Mouse (Mus musculus): ENCODE data around the gene Spaca9.

The Spaca9 gene

DNA sequence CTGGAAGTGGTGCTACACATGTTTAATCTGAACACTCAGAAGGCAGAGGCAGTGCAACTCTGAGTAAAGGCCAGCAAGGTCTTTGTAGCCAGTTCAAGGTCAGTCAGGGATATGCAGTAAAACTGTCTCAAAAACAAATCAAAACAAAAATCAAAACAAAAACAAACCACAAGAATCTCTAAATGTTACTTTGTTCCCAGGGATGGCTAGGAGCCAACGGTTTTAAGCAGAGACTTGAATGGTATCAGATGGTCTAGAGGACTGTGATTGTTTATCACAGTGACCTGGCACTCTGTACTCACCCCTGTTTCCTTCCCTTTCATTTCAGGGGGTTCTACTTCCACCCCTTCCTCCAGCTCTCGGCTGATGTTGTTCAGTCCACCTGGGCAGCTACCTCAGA is 28.1 kb downstream of the Spaca9 start:
- in situ Hi-C loops (cut with MboI, MseI) = no loop called here

DNA sequence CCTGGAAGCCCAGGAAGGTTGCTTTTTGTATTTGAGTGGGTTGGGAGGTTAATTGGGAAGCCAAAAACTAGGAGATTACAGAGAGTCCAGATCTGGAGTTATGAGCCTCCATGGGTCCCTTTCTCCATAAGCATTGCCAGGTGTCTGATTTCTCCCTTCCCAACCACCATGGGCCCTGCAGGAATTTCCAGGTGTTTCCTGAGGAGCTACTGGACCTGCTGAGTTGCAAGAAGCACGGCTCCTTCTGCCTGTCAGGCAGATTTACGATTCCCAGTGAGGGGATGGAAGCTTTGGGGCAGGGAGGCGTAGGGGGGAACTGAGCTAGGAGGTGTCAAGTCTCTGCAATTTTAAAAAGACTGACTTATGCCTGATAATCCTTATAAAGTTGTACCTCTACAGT is 33.7 kb downstream of the Spaca9 start:
- in situ Hi-C loops (cut with MboI, MseI) = no loop called here

DNA sequence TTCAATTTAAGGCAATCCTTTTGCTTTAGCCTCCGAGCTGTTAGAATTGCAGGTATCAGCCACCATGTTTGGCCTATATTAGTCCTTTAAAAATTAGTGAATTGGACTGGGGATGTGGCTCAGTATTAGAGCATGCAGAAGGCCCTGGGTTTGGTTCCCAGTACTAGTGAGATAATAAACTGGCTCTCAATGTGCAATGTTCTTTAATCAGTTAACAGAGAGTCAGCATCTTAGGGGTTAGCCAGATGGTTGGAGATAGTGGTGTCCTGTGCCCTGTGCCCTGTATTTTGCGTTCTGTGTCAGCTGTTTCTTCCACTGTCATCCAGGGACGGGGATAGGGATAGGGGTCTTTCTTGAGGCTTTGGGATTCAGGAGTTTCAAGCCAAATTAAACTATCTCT is 36.6 kb downstream of the Spaca9 start:
- in situ Hi-C loops (cut with MboI, MseI) = no loop called here

DNA sequence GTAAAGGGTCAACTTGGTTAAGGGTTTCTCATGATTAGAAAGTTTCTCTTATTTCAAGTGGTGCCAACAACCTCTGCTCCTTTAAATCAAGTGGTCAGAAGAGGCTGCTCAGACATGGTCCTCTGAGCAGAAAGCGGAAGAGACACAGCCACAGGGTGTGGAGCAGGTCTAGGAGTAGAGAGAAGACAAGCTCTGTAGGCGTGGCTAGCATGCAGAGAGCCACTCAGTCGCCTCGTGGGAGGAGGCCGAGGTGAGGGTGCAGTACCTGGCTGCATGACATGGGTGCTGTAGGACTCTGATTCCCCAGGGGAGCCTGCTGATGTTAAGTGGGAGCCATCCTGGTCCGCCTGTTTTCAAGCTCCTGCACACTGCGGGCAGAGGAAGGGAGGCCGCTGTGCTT is 43.3 kb downstream of the Spaca9 start:
- in situ Hi-C loops (cut with MboI, MseI) = no loop called here

DNA sequence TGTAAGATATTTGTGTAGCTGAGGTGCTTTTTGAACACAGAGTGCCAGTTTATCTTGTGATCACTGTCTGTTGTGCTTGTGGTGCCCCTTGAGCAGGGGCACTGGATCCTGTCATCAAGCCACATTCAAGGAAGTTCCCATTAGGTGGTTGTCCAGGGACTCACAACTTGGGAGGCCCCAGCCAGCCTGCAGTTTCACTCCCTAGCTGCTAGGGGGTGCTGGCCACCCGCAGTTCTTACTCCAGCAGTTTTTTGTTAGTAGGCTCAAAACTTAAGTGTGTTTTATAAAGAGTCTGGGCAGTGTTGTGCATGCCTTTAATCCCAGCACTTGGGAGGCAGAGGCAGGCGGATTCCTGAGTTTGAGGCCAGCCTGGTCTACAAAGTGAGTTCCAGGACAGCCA is 45.2 kb downstream of the Spaca9 start:
- in situ Hi-C loops (cut with MboI, MseI) = no loop called here

DNA sequence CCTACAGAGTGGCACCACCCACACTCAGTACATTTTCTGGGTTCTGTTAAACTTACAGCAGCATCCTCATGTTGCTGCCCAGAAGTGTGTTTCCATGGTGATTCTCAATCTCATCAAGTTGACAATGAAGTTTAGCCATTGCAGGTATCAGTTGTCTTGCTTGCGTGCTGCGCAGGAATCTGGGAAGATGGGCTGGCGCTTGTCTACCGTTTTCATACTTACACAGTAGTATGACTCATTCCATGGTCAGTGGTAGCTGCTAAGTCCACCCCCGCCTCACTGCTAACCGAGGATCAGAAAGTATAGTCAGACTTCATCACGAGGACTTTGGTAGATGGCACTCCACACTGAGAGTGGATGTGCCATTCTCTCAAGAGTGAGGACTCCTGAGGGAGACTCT is 46.2 kb downstream of the Spaca9 start:
- in situ Hi-C loops (cut with MboI, MseI) = no loop called here

DNA sequence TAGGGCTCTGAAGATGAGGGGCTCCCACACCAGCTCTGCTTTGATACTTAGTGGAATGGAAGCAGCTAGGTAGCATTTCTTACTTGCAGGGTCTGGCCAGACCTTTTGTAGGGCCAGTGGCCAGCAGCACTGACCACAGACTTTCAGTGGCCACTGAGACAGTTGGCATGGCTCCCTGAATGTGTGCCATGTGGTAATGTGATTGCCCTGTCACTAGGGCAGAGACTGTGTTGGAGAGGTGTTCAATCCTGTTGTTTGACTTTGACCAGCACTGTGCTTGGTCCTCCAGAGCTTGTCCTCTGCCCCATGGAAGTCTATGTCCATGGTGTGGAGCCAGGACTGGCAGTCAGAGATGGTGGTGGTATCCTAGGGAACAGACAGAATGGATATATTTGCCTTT is 49.0 kb downstream of the Spaca9 start:
- in situ Hi-C loops (cut with MboI, MseI) = no loop called here

DNA sequence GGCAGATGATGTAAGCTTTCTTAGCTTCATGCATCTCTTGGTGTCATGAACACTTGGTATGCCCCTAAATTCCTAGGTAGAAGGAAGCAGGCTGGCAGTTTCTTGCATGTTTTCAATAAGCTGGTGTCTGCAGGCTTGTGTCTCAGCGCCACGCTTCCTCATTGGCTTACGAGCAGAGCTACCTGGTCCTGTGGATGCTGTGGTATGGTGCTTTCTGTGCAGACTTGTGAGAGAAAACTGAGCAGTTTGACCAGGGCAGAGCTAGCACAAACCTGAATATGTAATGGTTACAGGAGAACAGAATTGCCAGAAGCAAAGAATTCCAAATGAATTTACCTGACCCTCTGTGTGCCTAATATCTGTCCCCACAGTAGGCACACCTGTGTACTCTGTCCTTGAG is 56.4 kb downstream of the Spaca9 start:
- in situ Hi-C loops (cut with MboI, MseI) = no loop called here

Data from T-helper 1 cell (primary cell).